Mouse (Mus musculus): ENCODE results near the gene Txnrd3.

The Txnrd3 gene

DNA sequence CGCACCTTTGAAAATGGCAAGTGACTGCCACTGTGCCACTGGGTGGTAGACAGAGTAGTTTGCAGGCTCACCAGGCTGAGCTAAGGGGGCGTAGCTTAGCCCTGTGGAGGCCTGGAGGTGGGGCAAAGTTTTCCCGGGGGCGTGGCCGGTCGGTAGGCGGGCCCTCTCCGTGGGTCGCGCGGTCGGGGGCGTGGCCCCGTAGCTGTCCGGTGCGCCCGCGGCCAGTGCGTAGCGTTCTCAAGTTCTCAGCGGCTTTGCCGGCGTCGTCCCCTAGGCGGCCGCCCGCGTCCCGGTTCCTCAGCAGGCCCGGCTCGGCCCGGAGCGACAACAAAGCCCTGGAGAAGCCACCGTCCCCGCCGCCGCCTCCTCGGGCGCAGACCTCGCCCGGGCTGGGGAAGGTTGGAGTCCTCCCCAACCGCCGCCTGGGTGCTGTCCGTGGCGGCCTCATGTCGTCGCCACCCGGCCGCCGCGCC is at the start of gene Txnrd3:
Txnrd3 (plus strand) TSS at position 191 of the 473 bp plus-strand sequence.
- peak; percentile 85 for DNase-seq (ENCODE audit: low read depth, low spot score)

- DNase-seq (ENCODE audit: low read depth, low spot score), result peak; percentile 94
Measured at GRCm38 (mm10) chr6:89595018-89595776, 48.6 kb upstream of the Txnrd3 start, which contains the start of gene Chchd6. Gene Chchd6, minus strand, starts transcription at chr6:89595652.

DNA sequence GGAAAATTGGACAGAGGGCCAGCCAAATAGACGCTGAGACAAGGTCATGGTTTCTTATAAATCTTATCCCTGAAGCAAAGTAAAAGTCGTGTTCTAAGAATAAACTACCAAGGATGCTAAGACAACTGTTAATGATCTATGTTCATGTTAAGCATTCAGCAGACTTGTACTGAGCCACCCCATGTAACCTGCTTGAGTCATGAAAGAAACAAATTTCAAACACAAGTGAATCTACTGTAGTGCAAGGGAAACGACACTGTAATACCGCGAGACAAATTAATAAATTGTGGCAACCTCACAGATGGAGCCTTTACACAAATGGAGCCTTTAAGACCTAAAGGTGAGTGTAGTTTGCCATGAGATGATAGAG is 48.0 kb upstream of the Txnrd3 start:
- DNase-seq (ENCODE audit: low read depth, low spot score), result no peak

- no peak for DNase-seq (ENCODE audit: low read depth, low spot score)
Measured at GRCm38 (mm10) chr6:89596510-89596909, 47.3 kb upstream of the Txnrd3 start.

DNA sequence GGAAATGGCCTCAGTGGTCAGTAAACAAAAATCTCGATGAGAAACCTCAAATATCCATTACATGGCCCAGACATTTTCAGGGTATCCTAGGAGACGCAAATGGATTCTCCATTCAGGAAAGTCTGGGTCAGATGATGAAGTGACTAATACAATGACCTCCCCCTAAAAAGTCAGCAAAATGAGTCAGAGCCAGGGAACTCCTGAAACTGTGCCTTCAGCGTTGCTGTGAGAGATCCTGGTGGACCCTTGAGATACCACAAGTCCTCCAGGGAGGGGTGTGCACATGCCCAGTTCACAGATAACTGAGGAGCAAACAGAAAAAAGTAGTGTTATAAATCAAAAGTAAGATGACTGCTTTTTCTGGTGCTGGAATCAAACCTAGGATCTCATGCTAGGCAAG is 37.7 kb upstream of the Txnrd3 start:
- no peak for DNase-seq (ENCODE audit: low read depth, low spot score)

GRCm38 (mm10) chr6:89607999-89608398 is 35.8 kb upstream of the Txnrd3 start:
- peak; percentile 44 for DNase-seq (ENCODE audit: low read depth, low spot score)

GRCm38 (mm10) chr6:89613336-89614106 is 30.3 kb upstream of the Txnrd3 start:
- DNase-seq (ENCODE audit: low read depth, low spot score), result peak; percentile 14

GRCm38 (mm10) chr6:89614107-89614471 is 29.7 kb upstream of the Txnrd3 start:
- no peak for DNase-seq (ENCODE audit: low read depth, low spot score)

GRCm38 (mm10) chr6:89614596-89615372 is 29.0 kb upstream of the Txnrd3 start:
- DNase-seq (ENCODE audit: low read depth, low spot score), result peak; percentile 32

- DNase-seq (ENCODE audit: low read depth, low spot score), result no peak
Measured at GRCm38 (mm10) chr6:89615373-89615755, 28.4 kb upstream of the Txnrd3 start.

GRCm38 (mm10) chr6:89622647-89623046 is 21.1 kb upstream of the Txnrd3 start:
- peak; percentile 84 for DNase-seq (ENCODE audit: low read depth, low spot score)

DNA sequence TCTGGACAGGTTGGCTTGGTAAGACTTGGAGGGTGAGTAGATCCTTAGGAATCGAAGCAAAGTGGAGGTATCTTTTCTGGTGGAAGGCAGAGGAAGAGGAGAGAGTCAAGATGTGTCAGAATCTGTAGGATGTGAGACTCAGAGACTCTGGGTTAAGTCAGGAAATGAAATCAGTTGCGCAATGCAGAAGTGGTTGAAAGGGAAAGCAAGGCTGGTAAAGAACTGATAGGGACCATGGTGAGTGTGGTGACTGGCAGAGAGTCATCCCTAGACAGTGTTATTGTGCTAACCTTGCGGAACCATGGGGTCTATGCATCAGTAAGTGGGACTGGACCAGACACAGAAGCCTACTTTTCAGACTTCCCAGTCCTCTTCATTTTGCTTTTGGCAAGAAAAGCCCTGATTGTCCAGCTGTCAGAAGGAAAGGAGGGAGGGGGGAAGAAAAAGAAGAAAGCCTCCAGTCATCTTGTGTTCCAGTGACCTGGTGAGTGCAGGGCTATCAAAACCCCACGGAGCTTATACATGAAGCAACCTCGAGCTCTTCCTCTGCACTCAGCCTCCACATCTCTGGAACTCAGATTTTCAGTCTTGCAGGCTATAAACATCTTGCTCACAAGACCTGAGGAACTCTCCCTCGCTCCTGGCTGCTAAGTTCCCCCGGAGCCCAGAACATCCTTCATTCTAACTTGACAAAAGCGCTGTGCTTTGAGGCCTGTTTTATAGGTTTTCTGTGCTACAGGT is 15.6 kb upstream of the Txnrd3 start:
- DNase-seq (ENCODE audit: low read depth, low spot score), result no peak

- DNase-seq (ENCODE audit: low read depth, low spot score), result peak; percentile 87
Measured at GRCm38 (mm10) chr6:89631809-89632562, 11.8 kb upstream of the Txnrd3 start.

- DNase-seq (ENCODE audit: low read depth, low spot score), result no peak
Measured at GRCm38 (mm10) chr6:89633115-89633514, 10.7 kb upstream of the Txnrd3 start.

- DNase-seq (ENCODE audit: low read depth, low spot score), result peak; percentile 15
Measured at GRCm38 (mm10) chr6:89634400-89634799, 9.4 kb upstream of the Txnrd3 start.

DNA sequence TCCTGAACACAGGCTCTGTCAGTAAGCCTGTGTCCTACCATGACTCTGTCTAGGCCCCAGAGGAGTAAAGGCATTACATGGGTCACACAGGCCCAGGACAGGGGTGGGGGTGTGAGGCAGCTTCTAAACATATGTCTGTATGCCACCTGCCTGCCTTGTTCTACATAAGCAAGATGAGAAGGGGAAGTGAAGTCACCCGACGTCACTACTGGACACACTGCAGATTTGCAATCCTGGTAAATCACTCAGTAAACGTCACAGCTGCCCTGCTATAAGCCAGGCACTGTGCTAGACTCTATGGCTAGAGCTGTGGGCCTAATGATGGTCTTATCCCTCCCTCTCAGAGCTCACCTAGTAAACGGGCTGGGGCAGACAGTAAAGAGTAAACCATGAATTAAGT is 5.8 kb upstream of the Txnrd3 start:
- no peak for DNase-seq (ENCODE audit: low read depth, low spot score)

DNA sequence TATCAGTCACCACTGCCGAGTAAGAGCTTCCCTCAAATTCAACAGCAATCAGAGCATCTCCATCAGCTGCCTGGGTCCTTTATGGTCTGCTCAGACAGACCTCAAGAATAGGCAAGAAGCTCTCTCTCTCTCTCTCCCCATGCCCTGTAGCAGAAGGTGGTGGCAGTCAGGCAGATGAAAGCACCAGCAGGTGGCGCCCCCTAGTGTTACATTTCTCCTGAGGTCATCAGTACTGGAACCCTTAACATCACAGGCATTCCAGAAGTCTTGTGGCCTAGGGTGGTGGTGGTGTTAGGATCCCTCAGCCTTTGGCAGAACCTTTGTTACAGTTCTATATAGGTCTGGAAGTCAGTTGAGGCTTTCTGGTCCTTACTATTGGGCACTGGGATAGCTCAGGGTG is 4.8 kb upstream of the Txnrd3 start:
- DNase-seq (ENCODE audit: low read depth, low spot score), result peak; percentile 64

DNA sequence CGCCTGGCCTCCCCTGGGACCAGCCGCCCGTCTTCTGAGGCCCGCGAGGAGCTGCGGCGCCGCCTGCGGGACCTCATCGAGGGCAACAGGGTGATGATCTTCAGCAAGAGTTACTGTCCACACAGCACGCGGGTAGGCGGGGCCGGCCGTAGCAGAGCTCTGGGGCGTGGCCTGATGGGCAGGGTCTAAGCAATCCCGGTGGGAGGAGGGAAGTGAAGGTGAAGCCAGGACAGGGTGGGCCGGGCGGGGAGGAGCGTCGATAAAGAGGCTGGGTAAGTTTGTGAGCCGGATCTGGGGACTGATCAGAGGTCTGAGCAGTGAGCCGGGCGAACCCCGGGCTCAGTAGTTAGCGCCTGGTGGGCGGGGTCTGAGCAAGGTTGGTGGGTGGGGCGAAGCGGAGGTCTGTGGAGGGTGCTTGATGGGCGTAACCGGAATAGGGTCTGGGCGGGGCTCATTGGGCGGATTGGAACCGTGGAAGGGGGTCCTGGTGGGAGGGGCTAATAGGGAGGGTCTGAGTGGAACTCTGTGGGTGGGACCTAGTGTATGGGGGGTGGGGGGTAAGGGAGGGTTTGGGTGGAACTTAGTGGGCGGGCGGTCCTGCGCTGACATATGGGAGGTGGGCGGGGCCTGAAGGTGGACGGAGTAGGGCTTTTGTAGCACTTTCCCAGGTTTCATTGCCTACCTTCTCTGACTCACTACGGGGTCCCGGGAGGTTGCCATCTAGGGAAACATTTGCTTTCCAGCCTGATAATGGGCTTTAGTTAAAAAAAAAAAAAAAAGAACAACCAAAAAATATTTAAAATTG is 685 bp downstream of the Txnrd3 start:
- DNase-seq (ENCODE audit: low read depth, low spot score), result peak; percentile 97

- no peak for DNase-seq (ENCODE audit: low read depth, low spot score)
Measured at GRCm38 (mm10) chr6:89649897-89650296, 6.1 kb downstream of the Txnrd3 start.

DNA sequence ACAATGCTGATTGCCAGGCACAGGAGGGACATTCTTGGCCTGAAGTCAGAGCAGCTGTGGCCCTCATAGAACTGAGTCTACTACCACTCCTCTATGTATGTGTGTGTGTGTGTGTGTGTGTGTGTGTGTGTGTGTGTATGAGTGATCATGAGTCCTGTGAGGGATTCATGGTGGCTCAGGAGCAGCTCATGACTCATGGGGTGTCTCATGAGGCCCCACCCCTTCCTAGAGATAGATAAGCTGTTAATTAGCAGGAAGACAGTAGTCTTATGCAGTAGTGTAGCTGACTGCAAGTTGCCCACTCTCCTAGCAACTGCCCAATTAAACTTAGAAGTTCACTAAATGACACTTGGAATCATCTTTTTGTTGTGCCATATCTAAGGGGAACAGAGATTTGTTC is 8.0 kb downstream of the Txnrd3 start:
- no peak for DNase-seq (ENCODE audit: low read depth, low spot score)
